Mouse (Mus musculus): Measurements from ENCODE around the gene Cnnm4.

DNA sequence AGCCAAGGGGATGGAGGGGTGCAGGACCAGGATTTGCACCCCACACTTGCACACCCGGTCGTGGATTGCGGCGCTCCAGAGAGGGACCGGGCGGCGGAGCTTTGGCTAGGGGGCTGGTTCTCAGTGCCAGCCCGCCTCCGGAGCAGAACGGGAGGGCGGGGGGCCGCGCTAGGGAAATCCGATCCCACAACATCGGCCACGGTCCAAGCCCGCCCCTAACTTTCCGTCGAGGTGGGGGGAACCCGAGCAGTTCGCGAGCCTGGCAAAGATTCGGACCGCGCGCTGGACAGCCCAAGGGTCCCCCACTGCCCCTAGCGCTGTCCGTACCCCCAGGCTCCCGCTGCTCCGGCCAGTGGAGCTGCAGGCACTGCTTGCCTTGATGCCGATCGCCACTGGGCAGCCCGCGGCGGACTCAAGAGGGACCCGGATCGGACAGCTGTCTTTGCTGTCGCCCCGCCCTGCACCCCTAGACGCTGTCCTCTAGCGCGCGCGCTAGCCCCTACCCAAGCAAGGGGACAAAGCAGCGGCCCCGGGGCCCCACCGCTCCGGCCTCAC is 86.1 kb downstream of the Cnnm4 start:
- TF ChIP-seq POLR2A (IDR thresholded peaks at IDR 0.05; ENCODE audit: extremely low read depth, insufficient read depth, low read length) (no peak), CTCF (IDR thresholded peaks at IDR 0.05; ENCODE audit: extremely low read depth, insufficient read depth, low read length) (no peak)
